In the genomic region with DNA sequence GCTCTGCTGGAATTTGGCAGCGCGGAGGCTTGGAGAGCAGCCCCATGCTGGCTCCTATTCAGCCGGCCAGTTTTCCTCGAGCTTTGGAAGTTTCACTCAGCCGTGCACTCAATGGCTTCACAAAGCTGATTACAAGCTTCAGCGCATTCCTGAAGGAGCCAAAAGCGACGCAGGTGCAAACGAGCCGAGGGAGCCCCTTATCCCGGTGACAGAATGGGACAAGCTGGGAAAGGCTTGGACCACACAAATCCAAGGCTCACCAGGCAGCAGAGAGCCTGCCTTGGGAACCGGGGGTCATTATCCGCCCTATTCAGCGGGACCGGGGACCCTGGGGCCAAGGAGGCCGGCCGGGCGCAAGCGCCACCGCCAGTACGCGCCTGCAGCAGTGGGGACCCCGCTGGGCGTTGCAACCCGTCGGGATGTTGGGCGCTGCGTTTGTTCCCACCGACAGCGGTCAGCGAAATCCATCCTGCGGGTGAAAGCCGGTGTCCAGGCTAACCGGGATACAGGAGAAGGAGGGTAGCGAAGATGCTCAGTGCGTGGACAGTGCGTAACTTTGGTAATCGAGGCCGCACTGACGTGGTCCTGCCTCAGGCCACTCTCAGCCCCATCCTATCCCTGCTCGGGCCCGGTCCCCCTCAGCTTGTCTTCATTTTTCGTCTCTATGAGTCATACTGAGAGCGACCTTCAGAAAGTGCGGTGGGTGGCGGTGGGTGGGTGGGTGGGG, we compare ENCODE assay signal across 8 mouse cellular contexts. TPM values are rescaled to one million over a fixed set of nuclear protein-coding genes. Genes with fewer than 3 reads are reported as not detected.
A peak's percentile ranks its signal among the peaks of the same experiment; 100 is the strongest.
DNase-seq lines count a peak whose midpoint lies in the region; ATAC-seq and TF ChIP-seq lines count a peak whose summit lies in the region.
"Had no signal": no experiment of that assay in that cellular context is flagged by ENCODE, and none has a peak within 500 bp of the region (broad histone marks: within the 10 kb centered on the region; RNA-seq: fewer than 3 reads in every experiment).

No protein-coding gene starts in this region.

- 1% methylated on average over 46 of the region's 46 CpGs for WGBS in forebrain, embryonic 11.5 days
- under 1% methylated on average over 46 of the region's 46 CpGs for WGBS in hindbrain, embryonic 11.5 days
- WGBS in limb, embryonic 13.5 days: 1% methylated on average over 46 of the region's 46 CpGs
- WGBS in thymus, adult 2 months: 10% methylated on average over 46 of the region's 46 CpGs

- no peak for TF ChIP-seq POLR2A in ES-Bruce4 (IDR thresholded peaks at IDR 0.05; ENCODE audit: insufficient read depth, low read length)
- no peak for TF ChIP-seq POLR2A in thymus, adult 2 months (IDR thresholded peaks at IDR 0.05; ENCODE audit: control insufficient read depth, extremely low read depth, insufficient read depth, low read length, poor library complexity)

- H3K27me3 ChIP-seq in ES-Bruce4 (ENCODE audit: control insufficient read depth, insufficient read depth, low read length, poor library complexity, severe bottlenecking): peaks cover 16% of the 10 kb centered on the region
- H3K27me3 ChIP-seq in forebrain, embryonic 11.5 days (ENCODE audit: control insufficient read depth, insufficient read depth, low read length): peaks cover 12% of the 10 kb centered on the region; the same call in 1 of the 2 replicates
- peaks cover 51% of the 10 kb centered on the region for H3K27me3 ChIP-seq in hindbrain, embryonic 11.5 days (ENCODE audit: control insufficient read depth, insufficient read depth, low read length)
- peaks cover 99% of the 10 kb centered on the region for H3K27me3 ChIP-seq in limb, embryonic 13.5 days
- H3K27me3 ChIP-seq in thymus, adult 2 months (ENCODE audit: control insufficient read depth, insufficient read depth, low read length): peaks cover 8% of the 10 kb centered on the region; the same call in 1 of the 2 replicates

- ATAC-seq in forebrain, embryonic 11.5 days (replicated peaks; ENCODE audit: low FRiP score): peak; percentile 85
- peak; percentile 77 for ATAC-seq in hindbrain, embryonic 11.5 days (ENCODE audit: low FRiP score)
- no peak for ATAC-seq in limb, embryonic 13.5 days (ENCODE audit: low FRiP score, low read depth)

- TF ChIP-seq EP300 in ES-Bruce4 (IDR thresholded peaks at IDR 0.05; ENCODE audit: insufficient read depth, low read depth, low read length): no peak

- peak; percentile 49 for DNase-seq in ZHBTc4 (ENCODE audit: low read depth, low spot score)
- peak; percentile 91 for DNase-seq in forebrain, embryonic 11.5 days (ENCODE audit: low spot score)
- DNase-seq in hindbrain, embryonic 11.5 days (ENCODE audit: low spot score): peak; percentile 74
- DNase-seq in right cerebral cortex, postnatal 36 days (ENCODE audit: low spot score in 2 of 2): peak; percentile 29 to 33
- DNase-seq in thymus, adult 2 months: no peak
- DNase-seq: liver, embryonic 13.5 days had no signal

- peaks cover 8% of the 10 kb centered on the region for H3K4me1 ChIP-seq in ES-Bruce4 (ENCODE audit: control insufficient read depth, insufficient read depth, low read length)
- H3K4me1 ChIP-seq in forebrain, embryonic 11.5 days (replicated peaks; ENCODE audit: control insufficient read depth, insufficient read depth, low read length): peaks cover 32% of the 10 kb centered on the region
- peaks cover 28% of the 10 kb centered on the region for H3K4me1 ChIP-seq in hindbrain, embryonic 11.5 days (replicated peaks; ENCODE audit: control insufficient read depth, insufficient read depth, low read length)
- H3K4me1 ChIP-seq in limb, embryonic 13.5 days: peaks cover 32% of the 10 kb centered on the region
- no peaks in the 10 kb centered on the region for H3K4me1 ChIP-seq in thymus, adult 2 months (replicated peaks; ENCODE audit: control insufficient read depth, insufficient read depth, low read length)
- H3K4me1 ChIP-seq: liver, embryonic 13.5 days had no signal

- H3K9me3 ChIP-seq in ES-Bruce4 (replicated peaks; ENCODE audit: control insufficient read depth, insufficient read depth, low read length, poor library complexity, severe bottlenecking): no peaks in the 10 kb centered on the region
- no peaks in the 10 kb centered on the region for H3K9me3 ChIP-seq in forebrain, embryonic 11.5 days (ENCODE audit: control insufficient read depth, low read length)
- no peaks in the 10 kb centered on the region for H3K9me3 ChIP-seq in hindbrain, embryonic 11.5 days (ENCODE audit: control insufficient read depth, low read length)
- H3K9me3 ChIP-seq in limb, embryonic 13.5 days: no peaks in the 10 kb centered on the region
- H3K9me3 ChIP-seq: liver, embryonic 13.5 days had no signal

- H3K4me2 ChIP-seq in forebrain, embryonic 11.5 days (ENCODE audit: low read depth, low read length, severe bottlenecking): peak overlapping the region; percentile 81
- H3K4me2 ChIP-seq in hindbrain, embryonic 11.5 days (replicated peaks; ENCODE audit: low read depth, low read length): peak overlapping the region; percentile 69
- peak overlapping the region; percentile 51 for H3K4me2 ChIP-seq in limb, embryonic 13.5 days (replicated peaks)
- H3K4me2 ChIP-seq: liver, embryonic 13.5 days had no signal

- H3K36me3 ChIP-seq in ES-Bruce4 (ENCODE audit: control insufficient read depth, insufficient read depth, low read length, poor library complexity, severe bottlenecking): no peaks in the 10 kb centered on the region
- no peaks in the 10 kb centered on the region for H3K36me3 ChIP-seq in forebrain, embryonic 11.5 days (ENCODE audit: control insufficient read depth, insufficient read depth, low read length)
- H3K36me3 ChIP-seq in hindbrain, embryonic 11.5 days (ENCODE audit: control insufficient read depth, insufficient read depth, low read length): no peaks in the 10 kb centered on the region
- no peaks in the 10 kb centered on the region for H3K36me3 ChIP-seq in limb, embryonic 13.5 days
- H3K36me3 ChIP-seq in thymus, adult 2 months (ENCODE audit: control insufficient read depth, insufficient read depth, low read length): no peaks in the 10 kb centered on the region
- H3K36me3 ChIP-seq: liver, embryonic 13.5 days had no signal

- H3K27ac ChIP-seq in ES-Bruce4 (ENCODE audit: insufficient read depth, low read length): no peak overlapping the region
- H3K27ac ChIP-seq in forebrain, embryonic 11.5 days (ENCODE audit: low read depth, low read length): peak overlapping the region; percentile 97
- peak overlapping the region; percentile 82 for H3K27ac ChIP-seq in hindbrain, embryonic 11.5 days (ENCODE audit: low read depth, low read length)
- H3K27ac ChIP-seq in limb, embryonic 13.5 days: no peak overlapping the region
- H3K27ac ChIP-seq in thymus, adult 2 months (ENCODE audit: control insufficient read depth, insufficient read depth, low read length): no peak overlapping the region
- H3K27ac ChIP-seq: liver, embryonic 13.5 days had no signal

- peak overlapping the region; percentile 51 for H3K4me3 ChIP-seq in ES-Bruce4 (ENCODE audit: low read depth, low read length)
- peak overlapping the region; percentile 38 for H3K4me3 ChIP-seq in forebrain, embryonic 11.5 days (ENCODE audit: low read depth, low read length)
- H3K4me3 ChIP-seq in hindbrain, embryonic 11.5 days (ENCODE audit: low read depth, low read length): peak overlapping the region; percentile 35
- peak overlapping the region; percentile 22 for H3K4me3 ChIP-seq in limb, embryonic 13.5 days
- no peak overlapping the region for H3K4me3 ChIP-seq in thymus, adult 2 months (ENCODE audit: control insufficient read depth, insufficient read depth, low read length)
- H3K4me3 ChIP-seq: liver, embryonic 13.5 days had no signal

- TF ChIP-seq CTCF in ES-Bruce4 (IDR thresholded peaks at IDR 0.05; ENCODE audit: low read depth, low read length): no peak
- no peak for TF ChIP-seq CTCF in thymus, adult 2 months (IDR thresholded peaks at IDR 0.05; ENCODE audit: borderline replicate concordance, control insufficient read depth, extremely low read depth, insufficient read depth, low read length, poor library complexity)

- peak overlapping the region; percentile 61 for H3K9ac ChIP-seq in ES-Bruce4 (ENCODE audit: low read depth, poor library complexity, severe bottlenecking)
- peak overlapping the region; percentile 72 for H3K9ac ChIP-seq in forebrain, embryonic 11.5 days (ENCODE audit: low read length)
- peak overlapping the region; percentile 64 for H3K9ac ChIP-seq in hindbrain, embryonic 11.5 days (ENCODE audit: low read depth, low read length)
- peak overlapping the region; percentile 39 for H3K9ac ChIP-seq in limb, embryonic 13.5 days
- H3K9ac ChIP-seq: liver, embryonic 13.5 days had no signal

RNA-seq across cellular contexts. Expression of gene Sox1, which starts 35.2 kb away (rescaled TPM):
- 0.37 and 0.50 TPM in 2 replicates for polyA plus RNA-seq in ES-Bruce4 (2011; ENCODE audit: insufficient read depth, insufficient read length, low read depth, missing spikeins)
- polyA plus RNA-seq in forebrain, embryonic 11.5 days (2014; fragmentation: Nextera tagmentation; extraction: Ambion mirVana): 11.3 and 12.4 TPM in 2 replicates
- 5.3 and 5.5 TPM in 2 replicates for polyA plus RNA-seq in hindbrain, embryonic 11.5 days (2014; fragmentation: Nextera tagmentation; extraction: Ambion mirVana)
- polyA plus RNA-seq in limb, embryonic 13.5 days (2015; fragmentation: Nextera tagmentation; extraction: Ambion mirVana): not detected in 2 replicates
- polyA plus RNA-seq in thymus, adult 2 months (2012; rRNA removed): not detected in 2 replicates
- polyA plus RNA-seq: liver, embryonic 13.5 days had no signal

Comparison
In these comparisons a context has a peak if more than half of its experiments do, and no peak if none do; other contexts are left out.
1. H3K27ac ChIP-seq: peak in forebrain, embryonic 11.5 days (single experiment) and hindbrain, embryonic 11.5 days (single experiment); none in ES-Bruce4 (single experiment), limb, embryonic 13.5 days (single experiment) and thymus, adult 2 months (single experiment).
2. Peak in every context shown above with its lines, with median percentiles within 50 percentile points of each other: H3K9ac ChIP-seq and H3K4me2 ChIP-seq.